Mouse (Mus musculus) liver, postnatal 0 days (tissue): ENCODE results near the gene Wwox.

ENCODE experiments used
- CTCF ChIP-seq: sonication (generic); IDR thresholded peaks from 2 replicates; pipeline ENCODE4 v1.5.1; 2016; ENCODE audit warnings: antibody characterized with exemption, low read depth
- EP300 ChIP-seq: IDR thresholded peaks from 2 replicates; pipeline ENCODE4 v1.6.1; 2016; ENCODE audit warnings: antibody characterized with exemption, low read depth, mild to moderate bottlenecking

DNA sequence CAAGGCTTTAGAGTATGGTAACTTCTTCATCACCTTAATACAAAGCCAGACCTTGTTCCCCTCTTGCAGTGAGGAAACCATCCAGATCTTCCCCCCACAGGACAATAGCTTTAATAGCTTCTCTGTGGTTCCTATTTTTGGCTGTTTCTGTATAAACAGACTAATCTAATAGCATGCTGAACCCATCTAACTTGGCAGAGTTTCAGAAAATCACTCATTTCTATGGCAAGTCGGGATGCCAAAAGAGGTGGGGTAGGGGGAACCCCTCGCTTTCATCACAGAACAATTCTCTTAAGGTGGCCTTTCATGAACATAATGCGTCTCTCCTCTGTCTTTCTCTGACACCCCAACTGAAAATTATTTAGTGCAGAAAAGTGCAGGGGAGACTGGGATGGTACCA, 433.0 kb downstream of the Wwox start:
- TF ChIP-seq CTCF (no peak), EP300 (no peak)
